Mouse (Mus musculus): ENCODE measurements around the gene Kifc3. TPM values are rescaled to one million over a fixed set of nuclear protein-coding genes. Genes with fewer than 3 reads are reported as not detected.
"Not testable (repeated sequence)": the region's sequence is repeated elsewhere in the genome, so short reads cannot be mapped to it uniquely, and the experiment has no call there.

Gene Kifc3
- polyA plus RNA-seq, 1 experiment = 2.7 TPM

DNA sequence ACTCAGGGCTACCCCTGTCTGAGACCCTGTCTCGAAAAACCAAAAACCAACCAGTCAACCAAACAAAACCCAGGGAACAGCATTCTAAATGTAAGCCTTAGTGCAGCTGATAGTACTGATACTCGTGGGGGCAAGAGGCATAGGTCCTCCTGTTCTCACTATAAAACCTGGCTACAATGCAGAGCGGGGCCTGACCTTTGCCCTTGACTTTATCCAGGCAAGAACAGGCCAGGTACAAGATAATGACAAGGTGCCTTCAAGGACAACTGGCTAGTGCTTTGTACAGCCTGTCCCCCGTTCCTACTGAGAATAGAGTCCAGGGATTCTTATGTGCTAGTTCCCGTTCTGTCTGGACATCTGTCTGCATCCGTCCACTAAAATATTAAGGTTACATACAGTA is 25.6 kb downstream of the Kifc3 start:
- WGBS = 79% methylated on average over 6 of the region's 6 CpGs
- H3K27ac ChIP-seq (ENCODE audit: control insufficient read depth, insufficient read depth, low read depth, low read length, poor library complexity) = no peak overlapping the region
- no peaks in the 10 kb centered on the region for H3K4me1 ChIP-seq (ENCODE audit: control insufficient read depth, insufficient read depth, low read length)
- no peak for TF ChIP-seq POLR2A (IDR thresholded peaks at IDR 0.05; ENCODE audit: borderline replicate concordance, control insufficient read depth, low read depth, low read length)
- TF ChIP-seq CTCF (IDR thresholded peaks at IDR 0.05; ENCODE audit: control insufficient read depth, insufficient read depth, low read length) = no peak
- H3K4me3 ChIP-seq (replicated peaks; ENCODE audit: control insufficient read depth, low read depth, low read length) = no peak overlapping the region

DNA sequence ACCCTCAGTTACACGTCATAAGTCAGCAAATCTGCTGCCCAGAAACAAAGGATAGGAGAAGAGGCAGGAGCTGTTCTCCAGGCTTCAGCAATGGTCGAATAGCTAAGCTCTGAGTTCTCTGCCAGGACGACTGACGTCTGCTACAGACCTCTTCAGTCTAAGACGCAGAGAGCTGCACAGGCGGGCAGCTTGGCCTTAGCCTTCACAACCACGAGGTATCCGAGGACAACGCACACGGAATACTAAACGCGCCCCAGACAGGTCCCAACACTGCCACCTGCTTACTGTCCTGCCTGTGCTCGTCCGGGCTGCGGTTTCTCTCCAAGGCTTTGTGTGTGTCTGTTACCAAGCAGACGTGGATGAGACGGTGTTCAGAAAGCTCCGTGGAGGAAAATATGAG is 26.8 kb downstream of the Kifc3 start:
- H3K4me1 ChIP-seq (ENCODE audit: control insufficient read depth, insufficient read depth, low read length) = no peaks in the 10 kb centered on the region

DNA sequence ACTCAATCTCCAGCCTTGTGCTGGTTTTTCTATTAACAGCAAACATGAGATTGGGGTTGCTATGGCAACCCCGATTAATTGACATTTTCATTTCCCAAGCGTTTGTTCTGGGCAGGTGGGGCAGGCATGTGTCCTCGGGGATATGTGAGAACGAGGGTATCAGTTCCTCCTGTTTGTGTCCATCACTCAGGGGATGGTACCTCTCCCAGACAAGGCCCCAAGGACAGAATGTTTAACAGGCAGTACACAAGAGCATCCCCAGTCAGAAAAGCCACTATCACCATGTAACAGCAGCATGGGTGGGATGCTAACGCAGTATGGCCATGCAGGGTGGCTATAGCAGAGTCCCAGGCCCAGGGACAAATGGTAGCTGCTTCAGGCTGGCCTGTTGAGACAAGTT is 27.3 kb downstream of the Kifc3 start:
- TF ChIP-seq CTCF (IDR thresholded peaks at IDR 0.05; ENCODE audit: control insufficient read depth, insufficient read depth, low read length) = no peak
- no peak for TF ChIP-seq POLR2A (IDR thresholded peaks at IDR 0.05; ENCODE audit: borderline replicate concordance, control insufficient read depth, low read depth, low read length)
- H3K27ac ChIP-seq (ENCODE audit: control insufficient read depth, insufficient read depth, low read depth, low read length, poor library complexity) = no peak overlapping the region
- no peaks in the 10 kb centered on the region for H3K4me1 ChIP-seq (ENCODE audit: control insufficient read depth, insufficient read depth, low read length)
- 80% methylated on average over 5 of the region's 5 CpGs for WGBS
- H3K4me3 ChIP-seq (replicated peaks; ENCODE audit: control insufficient read depth, low read depth, low read length) = no peak overlapping the region

More for the DNA sequence above, 26.8 kb downstream of the Kifc3 start:
- TF ChIP-seq POLR2A (IDR thresholded peaks at IDR 0.05; ENCODE audit: borderline replicate concordance, control insufficient read depth, low read depth, low read length) (no peak), CTCF (IDR thresholded peaks at IDR 0.05; ENCODE audit: control insufficient read depth, insufficient read depth, low read length) (no peak)
- no peak overlapping the region for H3K4me3 ChIP-seq (replicated peaks; ENCODE audit: control insufficient read depth, low read depth, low read length)
- H3K27ac ChIP-seq (ENCODE audit: control insufficient read depth, insufficient read depth, low read depth, low read length, poor library complexity) = no peak overlapping the region
- WGBS = 81% methylated on average over 18 of the region's 18 CpGs

DNA sequence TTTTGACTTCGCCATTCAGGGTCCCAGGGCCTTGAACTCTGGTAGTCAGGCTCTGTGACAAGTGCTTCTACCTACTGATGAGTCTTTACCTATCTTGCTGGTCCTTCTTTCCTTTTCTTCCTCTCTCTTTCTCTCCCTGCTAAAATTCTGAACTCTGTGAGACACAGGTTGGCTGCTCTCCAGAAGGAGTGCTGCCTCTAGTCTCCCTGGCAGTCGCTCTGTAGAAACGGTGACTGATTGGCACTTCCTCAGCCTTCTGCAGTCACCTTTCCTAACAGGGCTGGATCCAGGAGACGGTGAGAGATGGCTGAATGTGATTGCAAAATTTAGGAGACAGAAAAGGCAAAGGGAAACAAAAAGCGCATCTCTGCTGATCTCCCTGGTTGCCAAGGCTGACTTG is 30.2 kb downstream of the Kifc3 start:
- Histone ChIP-seq H3K4me1 (ENCODE audit: control insufficient read depth, insufficient read depth, low read length) (no peaks in the 10 kb centered on the region), H3K4me3 (replicated peaks; ENCODE audit: control insufficient read depth, low read depth, low read length) (no peak overlapping the region), H3K27ac (ENCODE audit: control insufficient read depth, insufficient read depth, low read depth, low read length, poor library complexity) (no peak overlapping the region)
- TF ChIP-seq CTCF (IDR thresholded peaks at IDR 0.05; ENCODE audit: control insufficient read depth, insufficient read depth, low read length) (no peak), POLR2A (IDR thresholded peaks at IDR 0.05; ENCODE audit: borderline replicate concordance, control insufficient read depth, low read depth, low read length) (no peak)
- WGBS = 40% methylated on average over 5 of the region's 5 CpGs

DNA sequence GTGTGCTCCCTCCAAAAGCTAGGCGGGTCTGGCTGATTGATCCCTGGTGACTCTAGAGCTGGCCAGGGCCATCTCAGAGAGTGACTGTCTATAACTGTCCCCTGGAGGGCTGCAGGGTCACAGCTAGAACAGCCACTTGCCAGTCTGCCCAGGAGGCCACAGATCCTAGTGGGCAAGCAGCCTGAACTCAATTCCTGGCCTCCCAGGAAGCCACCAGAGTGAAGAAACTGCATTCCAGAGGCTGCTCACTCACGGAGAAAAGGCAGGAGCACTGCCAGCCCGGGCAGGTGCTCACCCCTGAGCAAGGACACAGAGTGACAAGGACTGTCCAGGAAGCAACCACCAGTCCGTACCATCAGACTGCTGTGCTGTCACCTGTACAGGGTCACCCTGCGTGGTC is 34.9 kb downstream of the Kifc3 start:
- H3K27ac ChIP-seq (ENCODE audit: control insufficient read depth, insufficient read depth, low read depth, low read length, poor library complexity) = no peak overlapping the region
- H3K4me3 ChIP-seq (replicated peaks; ENCODE audit: control insufficient read depth, low read depth, low read length) = no peak overlapping the region
- H3K4me1 ChIP-seq (ENCODE audit: control insufficient read depth, insufficient read depth, low read length) = no peaks in the 10 kb centered on the region
- TF ChIP-seq CTCF (IDR thresholded peaks at IDR 0.05; ENCODE audit: control insufficient read depth, insufficient read depth, low read length) (no peak), POLR2A (IDR thresholded peaks at IDR 0.05; ENCODE audit: borderline replicate concordance, control insufficient read depth, low read depth, low read length) (no peak)
- WGBS = 74% methylated on average over 5 of the region's 5 CpGs

DNA sequence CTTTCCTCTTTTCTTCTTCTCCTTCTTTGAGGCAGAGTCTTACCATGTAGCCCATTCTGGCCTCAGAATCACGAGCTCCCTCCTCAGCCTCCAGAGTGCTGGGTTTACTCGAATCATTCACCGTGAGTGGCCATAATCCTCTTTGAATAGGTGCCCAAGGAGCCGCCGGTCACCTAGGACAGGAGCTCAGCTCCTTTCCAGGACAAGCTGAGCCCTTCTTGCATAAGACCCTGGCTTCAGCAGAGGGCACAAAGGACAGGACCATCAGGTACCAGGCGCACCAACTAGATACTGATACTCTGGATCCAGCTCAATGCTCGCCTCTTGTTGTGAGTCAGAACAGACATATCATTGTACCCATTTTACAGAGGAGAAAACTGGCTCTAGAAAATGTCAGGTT is 36.2 kb downstream of the Kifc3 start:
- 86% methylated on average over 7 of the region's 7 CpGs for WGBS
- TF ChIP-seq POLR2A (IDR thresholded peaks at IDR 0.05; ENCODE audit: borderline replicate concordance, control insufficient read depth, low read depth, low read length) (no peak), CTCF (IDR thresholded peaks at IDR 0.05; ENCODE audit: control insufficient read depth, insufficient read depth, low read length) (no peak)
- no peak overlapping the region for H3K27ac ChIP-seq (ENCODE audit: control insufficient read depth, insufficient read depth, low read depth, low read length, poor library complexity)
- no peaks in the 10 kb centered on the region for H3K4me1 ChIP-seq (ENCODE audit: control insufficient read depth, insufficient read depth, low read length)
- H3K4me3 ChIP-seq (replicated peaks; ENCODE audit: control insufficient read depth, low read depth, low read length) = no peak overlapping the region

GRCm38 (mm10) chr8:95165923-95166322 is 36.7 kb downstream of the Kifc3 start:
- WGBS = 24% methylated on average over 11 of the region's 11 CpGs
- Histone ChIP-seq H3K4me3 (replicated peaks; ENCODE audit: control insufficient read depth, low read depth, low read length) (no peak overlapping the region), H3K4me1 (ENCODE audit: control insufficient read depth, insufficient read depth, low read length) (no peaks in the 10 kb centered on the region), H3K27ac (ENCODE audit: control insufficient read depth, insufficient read depth, low read depth, low read length, poor library complexity) (no peak overlapping the region)
- TF ChIP-seq CTCF (IDR thresholded peaks at IDR 0.05; ENCODE audit: control insufficient read depth, insufficient read depth, low read length) (no peak), POLR2A (IDR thresholded peaks at IDR 0.05; ENCODE audit: borderline replicate concordance, control insufficient read depth, low read depth, low read length) (no peak)

DNA sequence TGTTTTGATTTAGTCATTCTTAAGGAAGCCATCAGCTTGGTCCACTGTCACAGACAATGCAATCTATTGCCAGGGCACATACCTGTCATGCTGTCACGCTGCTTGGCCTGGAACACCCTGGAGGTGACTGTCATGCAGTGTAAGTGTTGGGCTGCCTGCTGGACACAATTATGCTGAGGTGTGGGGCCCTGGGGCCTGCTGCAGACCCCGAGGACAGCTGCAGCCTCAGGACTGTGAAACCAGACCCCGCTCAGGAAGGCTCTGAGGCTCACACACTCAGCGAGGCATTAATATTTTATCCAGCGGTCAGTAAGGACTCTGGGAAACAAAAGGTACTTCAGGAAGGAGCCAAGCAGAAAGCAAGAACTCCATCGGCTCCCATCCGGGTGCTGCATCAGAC is 38.1 kb downstream of the Kifc3 start:
- H3K4me1 ChIP-seq (ENCODE audit: control insufficient read depth, insufficient read depth, low read length) = no peaks in the 10 kb centered on the region
- TF ChIP-seq POLR2A (IDR thresholded peaks at IDR 0.05; ENCODE audit: borderline replicate concordance, control insufficient read depth, low read depth, low read length) (no peak), CTCF (IDR thresholded peaks at IDR 0.05; ENCODE audit: control insufficient read depth, insufficient read depth, low read length) (no peak)
- no peak overlapping the region for H3K27ac ChIP-seq (ENCODE audit: control insufficient read depth, insufficient read depth, low read depth, low read length, poor library complexity)
- 72% methylated on average over 7 of the region's 7 CpGs for WGBS
- no peak overlapping the region for H3K4me3 ChIP-seq (replicated peaks; ENCODE audit: control insufficient read depth, low read depth, low read length)

GRCm38 (mm10) chr8:95163969-95164368 is 38.6 kb downstream of the Kifc3 start:
- H3K4me3 ChIP-seq (replicated peaks; ENCODE audit: control insufficient read depth, low read depth, low read length); H3K4me1 ChIP-seq (ENCODE audit: control insufficient read depth, insufficient read depth, low read length): not testable (repeated sequence)
- 85% methylated on average over 2 of the region's 2 CpGs for WGBS

More at GRCm38 (mm10) chr8:95163969-95164368, 38.6 kb downstream of the Kifc3 start:
- not testable (repeated sequence) for H3K27ac ChIP-seq (ENCODE audit: control insufficient read depth, insufficient read depth, low read depth, low read length, poor library complexity)
